Mouse (Mus musculus) adrenal gland, postnatal 14 days (tissue): ENCODE measurements around the gene Xlr5c. TPM values are rescaled to one million over a fixed set of nuclear protein-coding genes. Genes with fewer than 3 reads are reported as not detected.
A peak's percentile ranks its signal among the peaks of the same experiment; 100 is the strongest.
"Not testable (repeated sequence)": the region's sequence is repeated elsewhere in the genome, so short reads cannot be mapped to it uniquely, and the experiment has no call there.

ENCODE experiments used
- DNase-seq: peaks from one replicate; pipeline ENCODE4 v3.0.0; 2021; ENCODE audit warnings: mixed read lengths
- long read RNA-seq, 2 experiments: library from polyadenylated mRNA; stranded (forward); transcript quantifications; one replicate each; pipeline ENCODE4 v2.0.0; 2021
- total RNA-seq: library from RNA; stranded (reverse); gene quantifications from 2 replicates; pipeline ENCODE4 v1.2.3, GENCODE M21; 2021

Gene Xlr5c
- total RNA-seq = 0.74 and 1.3 TPM in 2 replicates
- long read RNA-seq, experiment 1, partial matches to known transcripts = 0 of 1 reads
- long read RNA-seq, experiment 1, other reads (novel, unspliced or antisense) = 1 of 1 reads
- long read RNA-seq, experiment 2 = 0 reads

DNA sequence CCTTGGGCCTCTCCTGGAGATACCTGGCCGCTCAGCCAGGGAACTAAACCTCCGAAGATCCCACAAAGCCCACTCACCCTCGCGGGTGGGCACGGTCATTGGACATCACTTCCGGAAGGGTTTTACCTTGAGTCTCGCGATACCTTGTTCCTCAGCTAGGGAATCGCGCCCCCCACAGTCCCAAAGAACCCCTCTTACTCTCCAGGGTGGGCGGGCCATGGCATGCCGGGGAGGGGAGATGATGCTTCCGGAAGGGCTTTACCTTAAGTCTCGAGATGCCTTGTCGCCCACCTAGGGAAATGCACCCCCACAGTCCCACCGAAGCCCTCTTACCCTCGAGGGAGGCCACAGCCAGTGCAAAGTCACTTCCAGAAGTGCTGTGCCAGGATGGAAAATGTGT, at the start of gene Xlr5c, which contains the start of gene Xlr5a:
Gene Xlr5c, minus strand, starts transcription at position 101 of the 400 bp plus-strand sequence.
Gene Xlr5a, minus strand, starts transcription at position 101 of the 400 bp plus-strand sequence.
- not testable (repeated sequence) for DNase-seq

DNA sequence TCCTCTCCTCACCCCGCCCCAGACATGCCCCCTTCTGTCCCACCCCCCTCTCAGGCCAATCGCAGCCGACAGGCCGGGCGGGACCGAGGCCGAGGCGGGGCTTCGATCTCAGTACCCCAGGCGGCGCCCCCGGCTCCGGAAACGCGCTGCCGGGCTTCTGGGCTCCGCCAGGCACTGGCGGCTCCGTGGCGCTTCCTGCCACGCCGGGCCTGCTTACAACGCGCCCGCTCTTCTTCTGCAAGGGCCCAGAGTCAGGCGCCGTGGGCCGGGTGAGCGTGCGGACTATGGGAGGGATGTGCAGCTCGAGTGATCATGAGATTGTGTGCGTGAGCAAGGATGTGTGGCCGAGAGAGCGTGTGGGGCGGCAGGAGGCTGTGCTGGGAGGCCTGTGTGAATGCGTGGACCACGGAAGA, 49.7 kb upstream of the Xlr5c start, which contains the start of gene Zfp275:
Gene Zfp275, plus strand, starts transcription at position 139 of the 413 bp plus-strand sequence.
- peak; percentile 87 for DNase-seq

DNA sequence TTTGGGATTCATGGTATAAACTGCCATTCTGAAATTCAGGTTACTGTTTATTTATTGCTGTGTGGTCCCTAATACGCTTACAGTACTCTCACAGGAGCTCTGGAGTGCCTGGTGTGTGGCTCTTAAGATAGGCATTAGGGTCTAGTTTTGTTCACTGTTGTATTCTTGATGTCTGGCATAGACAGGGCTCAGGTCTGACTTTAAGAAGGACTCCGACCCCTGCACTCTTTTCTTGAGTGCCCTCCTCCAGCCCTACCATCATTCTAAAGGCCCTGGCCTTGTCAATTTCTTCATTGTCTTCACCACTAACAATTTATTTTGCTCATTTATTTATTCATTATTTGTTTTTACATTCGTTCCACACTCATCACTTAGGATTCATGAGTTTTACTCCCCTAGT, 49.3 kb upstream of the Xlr5c start:
- no peak for DNase-seq

DNA sequence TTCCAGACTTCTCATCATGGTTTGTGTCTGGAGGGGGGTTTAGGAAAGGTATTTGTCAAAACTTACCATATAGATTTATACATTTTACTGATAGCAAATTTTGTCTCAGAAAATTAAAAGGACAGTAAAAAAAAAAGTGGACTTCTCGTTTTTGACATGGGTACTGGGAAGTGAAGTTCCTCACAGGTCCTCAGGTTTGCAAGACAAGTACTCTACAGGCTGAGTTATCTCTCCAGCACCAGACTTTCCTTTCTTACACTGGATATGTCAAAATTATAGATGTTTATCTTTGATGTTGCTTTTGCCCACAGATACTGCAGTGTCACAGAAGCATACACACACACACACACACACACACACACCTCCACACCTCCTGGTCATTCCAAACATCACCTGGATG, 48.7 kb upstream of the Xlr5c start:
- no peak for DNase-seq

DNA sequence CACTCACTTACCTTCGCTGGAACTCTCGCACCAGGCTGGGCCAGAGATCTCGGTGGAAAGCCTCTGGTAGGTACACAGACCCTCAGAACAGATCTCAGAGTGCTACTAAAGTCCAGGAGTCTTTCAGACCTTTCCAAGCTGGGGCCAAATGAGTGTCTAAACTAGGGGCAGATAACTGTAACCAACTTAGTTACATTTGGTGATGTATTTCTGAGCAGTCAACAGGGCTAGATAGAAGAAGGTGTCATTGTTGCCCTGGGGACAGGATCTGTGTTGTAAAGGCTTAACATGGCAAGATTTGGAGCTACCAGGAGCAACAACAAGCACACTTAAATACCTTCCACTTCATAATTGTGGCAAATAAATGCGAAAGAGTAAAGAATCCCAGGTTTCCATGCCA, 44.0 kb upstream of the Xlr5c start, which contains the start of gene Gm45015:
Gene Gm45015, minus strand, starts transcription at position 101 of the 400 bp plus-strand sequence.
- DNase-seq = no peak

DNA sequence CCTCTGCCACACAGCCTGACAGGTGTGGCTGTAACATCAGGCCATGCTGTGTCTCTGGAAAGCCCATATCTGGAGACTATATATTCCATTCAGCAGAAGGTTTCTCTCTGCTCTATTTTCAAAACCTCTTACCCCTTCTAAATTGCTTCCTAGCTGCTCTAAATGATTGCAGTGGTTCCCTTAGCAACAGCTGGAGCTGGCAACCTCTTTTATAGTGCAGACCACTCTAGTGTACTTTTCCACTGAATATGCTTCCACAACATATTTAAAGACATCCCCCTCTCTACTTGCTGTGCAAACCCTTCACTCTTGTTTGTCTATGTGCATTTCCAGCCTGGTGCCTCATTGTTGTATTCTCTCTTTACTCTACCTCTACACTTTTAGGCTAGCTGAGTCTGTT, 40.8 kb upstream of the Xlr5c start:
- DNase-seq = no peak

DNA sequence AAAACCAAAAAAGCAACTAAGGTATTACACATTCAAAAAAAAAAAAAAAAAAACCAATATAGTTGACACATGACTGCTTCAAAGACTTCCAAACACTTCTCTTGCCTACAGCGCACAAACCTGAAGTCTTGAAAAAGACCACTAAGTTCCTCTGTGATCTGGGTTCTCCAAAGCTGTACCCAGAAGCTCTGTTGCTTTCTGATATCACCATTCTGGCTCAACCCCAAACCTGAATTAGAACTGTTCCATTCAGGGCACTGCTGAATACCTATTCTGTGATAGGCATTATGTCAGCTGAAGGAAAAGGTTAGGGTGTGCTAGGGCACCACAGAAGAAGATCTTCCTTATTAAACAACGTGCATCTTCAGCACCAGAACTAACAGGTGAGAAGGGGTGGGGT, 34.4 kb upstream of the Xlr5c start:
- DNase-seq = no peak

DNA sequence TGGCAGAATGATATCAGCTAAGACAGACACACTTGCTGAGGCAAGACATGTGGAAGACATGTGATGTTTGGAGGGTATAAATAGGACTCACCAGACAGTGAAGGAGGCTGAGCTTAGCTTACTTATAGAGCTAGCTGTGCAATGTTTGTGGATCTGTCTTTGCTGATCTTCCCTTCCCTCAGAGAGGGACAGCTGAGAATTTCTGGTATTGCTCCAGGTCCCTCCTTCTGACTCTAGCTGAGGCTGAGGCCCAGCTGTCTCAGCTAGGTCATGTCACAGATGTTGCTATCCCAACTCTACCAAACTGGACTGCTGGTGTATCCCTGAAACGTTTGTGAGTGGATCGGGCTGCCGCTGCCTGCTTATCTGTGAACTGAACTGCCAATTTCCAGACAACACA, 28.3 kb upstream of the Xlr5c start:
- DNase-seq = no peak

DNA sequence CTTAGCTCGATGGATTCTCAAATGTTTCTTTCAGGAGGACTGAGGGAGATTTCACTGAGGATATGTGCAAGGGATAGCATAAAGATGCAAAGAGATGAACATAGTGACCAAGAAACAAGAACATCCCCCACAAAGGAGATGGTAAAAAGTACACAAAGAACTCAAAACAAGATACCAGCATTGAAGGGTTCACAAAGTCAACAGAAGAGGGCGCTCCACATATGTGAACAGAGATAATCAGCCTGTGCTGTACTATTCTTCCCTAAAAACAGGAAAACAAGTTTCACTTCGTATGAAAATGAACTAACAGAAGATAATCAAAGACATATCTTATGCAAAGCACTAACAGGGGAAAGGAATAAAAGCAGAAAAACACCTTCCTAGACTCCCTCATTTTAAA, 19.7 kb upstream of the Xlr5c start:
- DNase-seq = peak; percentile 39

DNA sequence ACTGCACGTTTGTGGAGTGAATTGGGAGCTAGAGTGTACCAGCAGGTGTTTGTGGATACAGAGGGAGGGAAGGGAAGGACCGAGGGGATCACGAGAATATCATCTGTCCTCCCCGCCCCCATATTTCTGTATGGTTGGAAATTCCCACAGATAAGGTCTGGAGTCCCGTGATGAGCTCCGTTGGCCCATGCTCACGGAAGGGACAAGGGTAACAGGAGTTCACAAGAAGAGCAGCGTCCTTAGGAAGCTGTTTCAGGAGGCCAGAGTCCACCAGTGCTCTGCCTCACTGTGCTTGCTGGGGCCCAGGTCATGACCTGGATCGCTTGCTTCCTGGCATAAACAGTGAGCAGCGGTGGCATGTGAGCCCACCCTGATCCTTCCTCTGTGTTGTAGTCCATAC, 3.0 kb upstream of the Xlr5c start:
- not testable (repeated sequence) for DNase-seq

DNA sequence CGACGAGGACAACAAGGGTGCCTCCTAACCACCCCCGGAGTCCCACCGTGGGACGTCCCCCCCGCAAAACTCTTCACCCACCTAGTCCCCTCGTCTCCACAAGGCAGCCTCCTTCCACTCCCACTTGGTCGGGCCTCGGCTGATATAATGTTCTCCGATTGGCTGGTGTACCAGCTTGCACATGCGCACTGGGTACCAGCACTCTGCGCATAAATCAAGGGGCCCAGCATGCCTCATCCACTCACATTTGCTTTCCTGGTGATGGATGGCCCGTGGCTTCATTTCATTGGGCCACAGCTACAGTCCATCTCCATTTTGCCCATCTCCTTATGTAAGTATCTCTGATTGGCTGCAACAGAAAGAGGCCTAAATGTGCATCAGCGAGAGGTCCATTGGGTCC, 27.5 kb downstream of the Xlr5c start, which contains the start of gene Xlr3c:
Gene Xlr3c, minus strand, starts transcription at position 121 of the 400 bp plus-strand sequence.
- DNase-seq = not testable (repeated sequence)

DNA sequence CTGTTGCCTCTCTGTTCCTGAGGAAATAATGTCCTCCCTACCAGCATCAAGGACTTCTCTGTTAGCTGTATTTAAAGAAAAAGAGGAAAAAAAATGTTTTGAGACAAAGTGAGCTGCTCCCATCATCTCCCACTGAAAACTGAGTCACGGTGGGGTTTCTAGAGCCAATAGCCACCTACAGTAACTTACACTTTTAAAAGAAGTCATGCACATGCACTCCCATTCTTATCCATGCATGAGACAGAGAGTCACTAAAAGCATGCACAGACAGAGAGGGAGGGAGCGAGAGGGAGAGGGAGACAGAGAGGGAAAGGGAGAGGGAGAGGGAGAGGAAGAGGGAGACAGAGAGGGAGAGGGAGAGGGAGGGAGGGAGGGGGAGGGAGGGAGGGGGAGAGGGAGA, 30.3 kb downstream of the Xlr5c start:
- DNase-seq = not testable (repeated sequence)

DNA sequence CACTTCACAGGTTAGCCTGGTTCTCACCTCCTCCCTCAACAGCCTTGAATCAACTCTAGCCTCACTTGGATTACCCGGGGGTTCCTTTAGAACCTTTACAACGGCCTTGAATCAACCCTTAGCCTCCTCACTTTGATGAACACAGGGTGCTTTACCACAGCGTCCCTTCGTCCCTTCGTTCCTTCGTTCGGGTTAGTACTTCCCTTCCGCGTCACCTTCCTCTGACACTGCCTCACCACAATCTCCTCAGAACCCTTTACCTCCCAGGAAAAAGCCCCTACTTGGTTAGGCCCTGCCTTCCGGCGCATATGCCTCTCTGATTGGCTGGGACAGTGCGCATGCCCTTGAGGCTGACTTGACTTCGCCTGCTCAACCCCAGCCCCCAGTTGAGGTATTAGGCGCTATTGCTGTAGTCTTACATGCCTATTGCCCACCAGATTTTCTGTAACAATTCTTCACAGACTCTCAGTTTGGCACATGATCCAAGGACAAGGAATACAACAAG, 49.9 kb downstream of the Xlr5c start, which contains the start of gene Xlr4c:
Gene Xlr4c, minus strand, starts transcription at position 310 of the 505 bp plus-strand sequence.
- not testable (repeated sequence) for DNase-seq

Other genes with a start within 250 kb of the Xlr5c start
- gene Pnma3, start 228.2 kb downstream of the Xlr5c start, total RNA-seq = 0.11 and 0.38 TPM in 2 replicates
- gene Xlr4a, start 210.5 kb downstream of the Xlr5c start, total RNA-seq = 1.0 and 3.1 TPM in 2 replicates
- 1.0 and 2.9 TPM in 2 replicates for gene Xlr3a, start 195.9 kb downstream of the Xlr5c start, total RNA-seq
- gene Gm14685, start 175.9 kb downstream of the Xlr5c start, total RNA-seq = 0.49 and 0.82 TPM in 2 replicates
- not detected in 2 replicates for gene Xlr5b, start 144.2 kb downstream of the Xlr5c start, total RNA-seq
- gene DXBay18, start 143.5 kb downstream of the Xlr5c start, total RNA-seq = 0.22 TPM in 1 of 2 replicates, not detected in the other
- not detected in 2 replicates for gene Spin2d, start 116.0 kb downstream of the Xlr5c start, total RNA-seq
- gene Xlr3b, start 100.8 kb downstream of the Xlr5c start, total RNA-seq = 8.9 and 10.4 TPM in 2 replicates
- gene Xlr4b, start 78.6 kb downstream of the Xlr5c start, total RNA-seq = 1.7 and 3.7 TPM in 2 replicates
- 7.6 and 8.4 TPM in 2 replicates for gene F8a, start 64.7 kb downstream of the Xlr5c start, total RNA-seq
- gene Xlr4c, start 49.8 kb downstream of the Xlr5c start, total RNA-seq = 0.85 and 1.2 TPM in 2 replicates
- not detected in 2 replicates for gene Xlr3c, start 27.6 kb downstream of the Xlr5c start, total RNA-seq
- gene Xlr5a, start within 50 bp of the Xlr5c start, total RNA-seq = 0.26 TPM in 1 of 2 replicates, not detected in the other
- gene Gm45015, start 43.9 kb upstream of the Xlr5c start, total RNA-seq = not detected in 2 replicates
- 19.3 and 22.9 TPM in 2 replicates for gene Zfp275, start 49.6 kb upstream of the Xlr5c start, total RNA-seq
- gene Gm18336, start 105.8 kb upstream of the Xlr5c start, total RNA-seq = not detected in 2 replicates
- gene Zfp92, start 118.1 kb upstream of the Xlr5c start, total RNA-seq = 0.26 and 0.30 TPM in 2 replicates
- gene Trex2, start 142.4 kb upstream of the Xlr5c start, total RNA-seq = not detected in 2 replicates
- 22.8 and 25.2 TPM in 2 replicates for gene Haus7, start 166.1 kb upstream of the Xlr5c start, total RNA-seq
- 183 and 214 TPM in 2 replicates for gene Bgn, start 190.6 kb upstream of the Xlr5c start, total RNA-seq
- gene Atp2b3, start 210.1 kb upstream of the Xlr5c start, total RNA-seq = 16.3 and 20.9 TPM in 2 replicates